Mouse (Mus musculus) kidney, embryonic 14.5 days (tissue): Measurements from ENCODE around the gene Slc10a1. TPM values are rescaled to one million over a fixed set of nuclear protein-coding genes. Genes with fewer than 3 reads are reported as not detected.

Source experiments
- ATAC-seq: fragments of 200-750 bp; cut with Nextera tagmentation; 2 replicates; pipeline ENCODE4 v1.8.0; 2017; ENCODE audit warnings: moderate number of reproducible peaks, mild to moderate bottlenecking, moderate TSS enrichment, moderate library complexity; ENCODE audit not compliant: low FRiP score, low TSS enrichment
- H3K27ac ChIP-seq: fragments of 300-500 bp; sonication (generic); 2 replicates; pipeline ENCODE4 v1.5.1; 2014; ENCODE audit warnings: low read depth, mild to moderate bottlenecking, low read length, moderate library complexity, mixed read lengths
- H3K27me3 ChIP-seq: fragments of 300-500 bp; sonication (generic); 2 replicates; pipeline ENCODE4 v1.6.1; 2014; ENCODE audit warnings: mild to moderate bottlenecking, low read length; ENCODE audit not compliant: control insufficient read depth, insufficient read depth
- H3K36me3 ChIP-seq: fragments of 300-500 bp; sonication (generic); 2 replicates; pipeline ENCODE4 v1.6.1; 2014; ENCODE audit warnings: low read length, mixed read lengths; ENCODE audit not compliant: control insufficient read depth, insufficient read depth
- H3K4me1 ChIP-seq: fragments of 300-500 bp; sonication (generic); 2 replicates; pipeline ENCODE4 v1.6.1; 2014; ENCODE audit warnings: low read length, mixed read lengths; ENCODE audit not compliant: control insufficient read depth, insufficient read depth
- H3K4me2 ChIP-seq: fragments of 300-500 bp; sonication (generic); replicated peaks from 2 replicates; pipeline ENCODE4 v1.6.1; 2014; ENCODE audit warnings: low read depth, mild to moderate bottlenecking, low read length
- H3K4me3 ChIP-seq: fragments of 300-500 bp; sonication (generic); 2 replicates; pipeline ENCODE4 v1.5.1; 2014; ENCODE audit warnings: mild to moderate bottlenecking, low read length
- H3K9ac ChIP-seq: fragments of 300-500 bp; sonication (generic); 2 replicates; pipeline ENCODE4 v1.6.1; 2014; ENCODE audit warnings: low read depth, mild to moderate bottlenecking, low read length, moderate library complexity
- H3K9me3 ChIP-seq: fragments of 300-500 bp; sonication (generic); 2 replicates; pipeline ENCODE4 v1.6.1; 2016; ENCODE audit warnings: low read length; ENCODE audit not compliant: control insufficient read depth
- WGBS: fragments of 180-500 bp; shearing (Covaris S2); extraction: QIAGEN DNeasy Blood & Tissue Kit; methylation state at CpG from one replicate; pipeline ENCODE4 v1.1.7; 2014; 5-methylcytosine and 5-hydroxymethylcytosine counted together
- polyA plus RNA-seq: library from polyadenylated mRNA; unstranded; fragments of >200 nt; fragmentation: Nextera tagmentation; extraction: Ambion mirVana; gene quantifications from 2 replicates; pipeline ENCODE4 v1.2.1, GENCODE M21; 2014

The Slc10a1 gene
- polyA plus RNA-seq, 1 experiment from 2014 or later: 0.46 TPM

GRCm38 (mm10) chr12:80982326-80982725, 13.8 kb upstream of the Slc10a1 start:
- H3K9ac ChIP-seq: no peak overlapping the region
- no peaks in the 10 kb centered on the region for H3K9me3 ChIP-seq
- WGBS: under 1% methylated on average over 7 of the region's 7 CpGs
- H3K36me3 ChIP-seq: no peaks in the 10 kb centered on the region
- ATAC-seq: no peak
- H3K4me1 ChIP-seq: no peaks in the 10 kb centered on the region
- H3K27me3 ChIP-seq: no peaks in the 10 kb centered on the region
- H3K4me2 ChIP-seq: no peak overlapping the region
- no peak overlapping the region for H3K4me3 ChIP-seq
- no peak overlapping the region for H3K27ac ChIP-seq

- no peak for ATAC-seq
- 89% methylated on average over 11 of the region's 11 CpGs for WGBS
- Histone ChIP-seq H3K9me3 (no peaks in the 10 kb centered on the region), H3K9ac (no peak overlapping the region), H3K4me1 (no peaks in the 10 kb centered on the region), H3K36me3 (no peaks in the 10 kb centered on the region), H3K27me3 (no peaks in the 10 kb centered on the region; the same call in 1 of the 2 replicates), H3K4me3 (no peak overlapping the region), H3K27ac (no peak overlapping the region), H3K4me2 (no peak overlapping the region)
Measured at GRCm38 (mm10) chr12:80975939-80976671, 7.6 kb upstream of the Slc10a1 start.

GRCm38 (mm10) chr12:80971756-80972155, 3.3 kb upstream of the Slc10a1 start:
- H3K4me3 ChIP-seq: no peak overlapping the region
- ATAC-seq: no peak
- no peaks in the 10 kb centered on the region for H3K9me3 ChIP-seq
- no peak overlapping the region for H3K9ac ChIP-seq
- no peaks in the 10 kb centered on the region for H3K4me1 ChIP-seq
- no peaks in the 10 kb centered on the region; the same call in 1 of the 2 replicates for H3K27me3 ChIP-seq
- WGBS: 34% methylated on average over 3 of the region's 3 CpGs
- no peaks in the 10 kb centered on the region for H3K36me3 ChIP-seq
- no peak overlapping the region for H3K4me2 ChIP-seq
- H3K27ac ChIP-seq: no peak overlapping the region

GRCm38 (mm10) chr12:80970181-80970705, 1.7 kb upstream of the Slc10a1 start:
- 79% methylated on average over 8 of the region's 8 CpGs for WGBS
- no peaks in the 10 kb centered on the region for H3K9me3 ChIP-seq
- no peak overlapping the region for H3K9ac ChIP-seq
- no peak overlapping the region for H3K27ac ChIP-seq
- H3K27me3 ChIP-seq: no peaks in the 10 kb centered on the region; the same call in 1 of the 2 replicates
- no peak overlapping the region for H3K4me3 ChIP-seq
- no peaks in the 10 kb centered on the region for H3K36me3 ChIP-seq
- no peaks in the 10 kb centered on the region for H3K4me1 ChIP-seq
- H3K4me2 ChIP-seq: no peak overlapping the region
- no peak for ATAC-seq

GRCm38 (mm10) chr12:80967918-80968317, 587 bp downstream of the Slc10a1 start:
- H3K4me2 ChIP-seq: no peak overlapping the region
- no peak overlapping the region for H3K4me3 ChIP-seq
- no peak for ATAC-seq
- H3K27ac ChIP-seq: no peak overlapping the region
- H3K9me3 ChIP-seq: no peaks in the 10 kb centered on the region
- no peaks in the 10 kb centered on the region for H3K36me3 ChIP-seq
- no peaks in the 10 kb centered on the region for H3K4me1 ChIP-seq
- no peak overlapping the region for H3K9ac ChIP-seq
- no peaks in the 10 kb centered on the region; the same call in 1 of the 2 replicates for H3K27me3 ChIP-seq
- whole genome bisulfite sequencing: 87% methylated on average over 9 of the region's 9 CpGs

GRCm38 (mm10) chr12:80966059-80966838, 2.3 kb downstream of the Slc10a1 start:
- no peak for ATAC-seq
- Histone ChIP-seq H3K27me3 (no peaks in the 10 kb centered on the region), H3K4me3 (no peak overlapping the region), H3K4me2 (no peak overlapping the region), H3K9ac (no peak overlapping the region), H3K36me3 (no peaks in the 10 kb centered on the region), H3K4me1 (no peaks in the 10 kb centered on the region), H3K9me3 (no peaks in the 10 kb centered on the region), H3K27ac (no peak overlapping the region)
- 72% methylated on average over 11 of the region's 11 CpGs for WGBS

- H3K4me2 ChIP-seq: no peak overlapping the region
- no peaks in the 10 kb centered on the region for H3K4me1 ChIP-seq
- peaks cover 18% of the 10 kb centered on the region for H3K36me3 ChIP-seq
- ATAC-seq: no peak
- 68% methylated on average over 4 of the region's 4 CpGs for WGBS
- H3K4me3 ChIP-seq: no peak overlapping the region
- no peak overlapping the region for H3K9ac ChIP-seq
- no peaks in the 10 kb centered on the region for H3K27me3 ChIP-seq
- no peaks in the 10 kb centered on the region for H3K9me3 ChIP-seq
- H3K27ac ChIP-seq: no peak overlapping the region
Measured at GRCm38 (mm10) chr12:80962566-80962965, 5.9 kb downstream of the Slc10a1 start.

GRCm38 (mm10) chr12:80957961-80958360, 10.5 kb downstream of the Slc10a1 start:
- H3K9ac ChIP-seq: no peak overlapping the region
- H3K4me1 ChIP-seq: 0 out of 2 replicates have a peak, but pooled peaks cover under 1% of the 10 kb centered on the region
- no peaks in the 10 kb centered on the region for H3K27me3 ChIP-seq
- ATAC-seq: no peak
- H3K9me3 ChIP-seq: no peaks in the 10 kb centered on the region
- no peak overlapping the region for H3K27ac ChIP-seq
- H3K4me3 ChIP-seq: no peak overlapping the region
- WGBS: 88% methylated on average over 4 of the region's 4 CpGs
- H3K36me3 ChIP-seq: peaks cover 62% of the 10 kb centered on the region
- no peak overlapping the region for H3K4me2 ChIP-seq

- Histone ChIP-seq H3K27ac (no peak overlapping the region), H3K9ac (no peak overlapping the region), H3K4me1 (0 out of 2 replicates have a peak, but pooled peaks cover 2% of the 10 kb centered on the region), H3K36me3 (peaks cover 81% of the 10 kb centered on the region), H3K4me3 (no peak overlapping the region), H3K9me3 (no peaks in the 10 kb centered on the region), H3K27me3 (no peaks in the 10 kb centered on the region), H3K4me2 (no peak overlapping the region)
- ATAC-seq: no peak
- 78% methylated on average over 3 of the region's 3 CpGs for WGBS
Measured at GRCm38 (mm10) chr12:80956039-80956438, 12.5 kb downstream of the Slc10a1 start.
